Mouse (Mus musculus): ENCODE measurements around the gene Vps37c. TPM values are rescaled to one million over a fixed set of nuclear protein-coding genes. Genes with fewer than 3 reads are reported as not detected.
A peak's percentile ranks its signal among the peaks of the same experiment; 100 is the strongest.

Vps37c gene
- total and polyA plus RNA-seq, 3 experiments = 18.6 to 24.6 (median 20.7) TPM

DNA sequence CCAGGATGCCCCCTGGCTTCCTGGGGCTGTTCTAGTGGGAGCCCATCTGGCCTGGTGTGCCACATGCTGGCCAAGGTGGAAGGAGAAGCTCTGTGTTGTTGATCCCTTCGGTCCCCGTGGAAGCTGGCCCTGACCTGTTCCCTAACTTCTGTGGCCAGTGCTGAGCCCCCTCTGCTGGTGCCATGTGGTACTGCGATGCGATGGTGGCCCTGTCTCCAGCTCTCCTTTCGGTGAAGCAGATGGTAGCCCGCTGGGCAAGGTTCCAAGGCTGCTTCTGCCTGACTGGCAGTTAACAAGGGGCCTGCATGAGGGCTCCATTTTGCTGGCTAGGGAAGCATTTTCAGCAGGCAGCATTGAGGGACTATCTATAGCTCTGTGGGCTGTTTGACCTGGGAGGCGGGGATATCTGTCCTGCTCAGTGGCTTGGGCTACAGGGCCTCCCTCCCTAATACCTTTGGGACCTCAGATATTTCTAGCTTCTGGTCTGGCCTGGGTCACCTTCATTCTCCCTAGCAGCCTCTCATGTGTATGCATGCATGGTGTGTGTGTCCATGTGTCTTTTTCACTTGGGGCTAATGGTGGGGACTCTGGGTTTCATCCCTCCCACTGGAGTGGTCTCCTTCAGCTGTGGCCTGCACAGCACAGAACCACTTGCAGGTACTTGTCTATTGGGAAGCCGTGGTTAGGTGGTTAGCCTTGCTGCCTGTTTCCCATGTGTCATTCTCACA lies 21.0 kb downstream of the Vps37c start:
- Histone ChIP-seq H3K79me2 (replicated peaks; ENCODE audit: control insufficient read depth, insufficient read depth, low read length) (0 out of 2 replicates have a peak, but pooled peaks cover 2% of the 10 kb centered on the region), H3K27ac (peak overlapping the region; percentile 47), H3K4me1 (ENCODE audit: control insufficient read depth, insufficient read depth, low read length) (peaks cover 4% of the 10 kb centered on the region; the same call in 1 of the 2 replicates), H3K4me3 (no peak overlapping the region), H3K36me3 (ENCODE audit: control insufficient read depth, insufficient read depth, low read length) (no peaks in the 10 kb centered on the region), H3K9ac (ENCODE audit: low read depth, low read length) (no peak overlapping the region), H3K27me3 (ENCODE audit: control insufficient read depth, insufficient read depth, low read length) (no peaks in the 10 kb centered on the region)
- no peak for TF ChIP-seq POLR2A (IDR thresholded peaks at IDR 0.05; ENCODE audit: insufficient read depth, low read depth, low read length)
- peak; percentile 71; the same call in 1 of the 2 replicates for TF ChIP-seq EP300 (IDR thresholded peaks at IDR 0.05; ENCODE audit: insufficient read depth, low read depth, low read length)
- peak; percentile 98 for TF ChIP-seq CTCF (IDR thresholded peaks at IDR 0.05)
- DNase-seq = peak; percentile 90 to 94
- 14% methylated on average over 8 of the region's 8 CpGs for WGBS
- intact Hi-C loops (cut with DNase I) = loop anchor here (1.0 to 5.0 kb wide), 4 partner anchors 31 to 268 kb away; partner anchors contain the start of gene Pga5

DNA sequence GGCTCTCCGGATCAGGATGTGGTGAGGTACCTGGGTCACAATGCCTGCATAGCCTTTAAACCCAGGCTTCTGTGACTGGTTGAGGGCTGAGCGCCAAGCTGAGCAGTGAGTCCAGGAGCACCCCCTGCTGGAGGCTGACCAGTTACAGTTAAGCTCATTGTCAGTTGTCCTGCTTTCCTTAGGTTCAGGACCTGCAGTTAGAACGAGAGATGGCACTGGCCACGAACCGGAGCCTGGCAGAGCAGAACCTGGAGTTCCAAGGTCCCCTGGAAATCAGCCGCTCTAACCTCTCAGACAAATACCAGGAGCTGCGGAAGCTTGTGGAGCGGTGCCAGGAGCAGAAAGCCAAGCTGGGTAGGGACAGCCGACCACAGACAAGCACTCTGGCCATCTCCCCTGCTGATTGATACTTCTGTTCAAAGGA lies 21.6 kb downstream of the Vps37c start:
- no peak for TF ChIP-seq POLR2A (IDR thresholded peaks at IDR 0.05; ENCODE audit: insufficient read depth, low read depth, low read length)
- TF ChIP-seq CTCF (IDR thresholded peaks at IDR 0.05) = peak; percentile 71
- intact Hi-C loops (cut with DNase I) = loop anchor here (5.0 kb wide), 1 partner anchor 267 kb away; no protein-coding TSS in a partner anchor
- peak; percentile 64 to 73 for DNase-seq
- H3K27me3 ChIP-seq (ENCODE audit: control insufficient read depth, insufficient read depth, low read length) = no peaks in the 10 kb centered on the region
- H3K79me2 ChIP-seq (replicated peaks; ENCODE audit: control insufficient read depth, insufficient read depth, low read length) = no peaks in the 10 kb centered on the region
- H3K27ac ChIP-seq = peak overlapping the region; percentile 47; the same call in 1 of the 2 replicates
- H3K9ac ChIP-seq (ENCODE audit: low read depth, low read length) = no peak overlapping the region
- 50% methylated on average over 9 of the region's 9 CpGs for WGBS
- no peak overlapping the region for H3K4me3 ChIP-seq
- H3K4me1 ChIP-seq (ENCODE audit: control insufficient read depth, insufficient read depth, low read length) = peaks cover 3% of the 10 kb centered on the region; the same call in 1 of the 2 replicates
- H3K36me3 ChIP-seq (ENCODE audit: control insufficient read depth, insufficient read depth, low read length) = no peaks in the 10 kb centered on the region

DNA sequence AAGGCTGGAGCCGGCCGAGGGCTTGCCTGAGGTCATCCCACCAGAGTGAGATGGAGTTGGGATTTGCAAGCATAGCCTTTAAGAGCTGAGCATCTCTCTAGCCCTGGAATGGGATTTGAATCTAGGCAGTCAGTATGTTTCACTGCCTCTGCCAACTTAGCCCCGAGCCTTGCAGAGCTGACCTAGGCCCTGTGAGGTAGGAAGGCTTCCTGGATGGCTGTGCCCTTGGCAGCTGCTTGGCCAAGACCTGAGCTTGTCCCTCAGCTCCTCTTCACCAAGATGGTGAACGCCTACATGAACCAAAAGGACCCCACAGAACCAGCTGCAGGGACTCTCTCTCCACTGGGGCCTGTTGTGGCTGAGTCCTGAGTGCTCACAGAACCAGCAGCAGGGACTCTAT lies 22.2 kb downstream of the Vps37c start:
- TF ChIP-seq CTCF (IDR thresholded peaks at IDR 0.05) (no peak), EP300 (IDR thresholded peaks at IDR 0.05; ENCODE audit: insufficient read depth, low read depth, low read length) (no peak), POLR2A (IDR thresholded peaks at IDR 0.05; ENCODE audit: insufficient read depth, low read depth, low read length) (no peak)
- Histone ChIP-seq H3K9ac (ENCODE audit: low read depth, low read length) (no peak overlapping the region), H3K79me2 (replicated peaks; ENCODE audit: control insufficient read depth, insufficient read depth, low read length) (no peaks in the 10 kb centered on the region), H3K27me3 (ENCODE audit: control insufficient read depth, insufficient read depth, low read length) (no peaks in the 10 kb centered on the region), H3K27ac (no peak overlapping the region), H3K36me3 (ENCODE audit: control insufficient read depth, insufficient read depth, low read length) (no peaks in the 10 kb centered on the region), H3K4me1 (ENCODE audit: control insufficient read depth, insufficient read depth, low read length) (peaks cover 3% of the 10 kb centered on the region; the same call in 1 of the 2 replicates), H3K4me3 (no peak overlapping the region)
- no peak for DNase-seq
- intact Hi-C loops (cut with DNase I) = loop anchor here (5.0 kb wide), 1 partner anchor 267 kb away; no protein-coding TSS in a partner anchor
- 90% methylated on average over 4 of the region's 4 CpGs for WGBS

DNA sequence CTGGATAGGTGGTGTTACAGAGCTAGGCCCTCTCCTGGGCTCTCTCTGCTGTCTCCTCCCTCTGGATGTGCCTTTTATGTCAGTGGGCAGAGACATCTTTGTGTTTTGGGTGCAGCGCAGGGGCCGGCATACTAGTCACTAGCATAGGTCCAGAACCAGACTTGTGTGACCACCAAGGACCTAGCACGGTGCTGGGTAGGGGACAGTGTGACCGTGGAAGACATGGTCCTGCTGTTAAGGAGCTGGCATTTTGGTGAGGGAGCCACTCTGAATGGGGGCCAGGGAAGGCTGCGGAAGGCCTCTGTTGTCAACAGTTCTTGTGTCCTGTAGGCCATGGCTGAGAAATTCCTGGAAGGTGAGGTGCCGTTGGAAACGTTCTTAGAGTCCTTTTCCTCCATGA lies 23.7 kb downstream of the Vps37c start:
- H3K36me3 ChIP-seq (ENCODE audit: control insufficient read depth, insufficient read depth, low read length) = no peaks in the 10 kb centered on the region
- peaks cover 3% of the 10 kb centered on the region; the same call in 1 of the 2 replicates for H3K4me1 ChIP-seq (ENCODE audit: control insufficient read depth, insufficient read depth, low read length)
- H3K27me3 ChIP-seq (ENCODE audit: control insufficient read depth, insufficient read depth, low read length) = no peaks in the 10 kb centered on the region
- WGBS = 91% methylated on average over 7 of the region's 7 CpGs
- intact Hi-C loops (cut with DNase I) = loop anchor here (5.0 kb wide), 1 partner anchor 265 kb away; no protein-coding TSS in a partner anchor
- no peaks in the 10 kb centered on the region for H3K79me2 ChIP-seq (replicated peaks; ENCODE audit: control insufficient read depth, insufficient read depth, low read length)
- no peak overlapping the region for H3K4me3 ChIP-seq
- H3K27ac ChIP-seq = no peak overlapping the region
- DNase-seq = no peak
- no peak overlapping the region for H3K9ac ChIP-seq (ENCODE audit: low read depth, low read length)
- TF ChIP-seq EP300 (IDR thresholded peaks at IDR 0.05; ENCODE audit: insufficient read depth, low read depth, low read length) = no peak
- TF ChIP-seq POLR2A (IDR thresholded peaks at IDR 0.05; ENCODE audit: insufficient read depth, low read depth, low read length) = no peak
- no peak for TF ChIP-seq CTCF (IDR thresholded peaks at IDR 0.05)

DNA sequence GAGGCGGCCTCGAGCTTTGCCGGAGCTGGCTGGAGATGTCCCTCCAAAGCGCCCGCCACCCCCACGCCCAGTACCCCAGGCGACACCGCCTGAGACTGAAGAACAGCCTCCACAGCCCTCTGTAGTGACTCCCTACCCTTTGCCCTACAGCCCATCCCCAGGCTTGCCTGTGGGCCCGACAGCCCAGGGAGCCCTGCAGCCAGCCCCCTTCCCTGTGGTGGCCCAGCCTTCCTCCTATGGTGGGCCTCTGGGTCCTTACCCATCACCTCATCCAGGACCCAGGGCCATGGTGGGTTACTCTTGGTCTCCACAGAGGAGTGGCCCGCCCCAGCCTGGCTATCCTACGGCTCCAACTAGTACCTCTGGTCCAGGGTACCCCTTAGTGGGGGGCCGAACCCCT lies 24.1 kb downstream of the Vps37c start:
- Histone ChIP-seq H3K4me1 (ENCODE audit: control insufficient read depth, insufficient read depth, low read length) (peaks cover 3% of the 10 kb centered on the region; the same call in 1 of the 2 replicates), H3K27ac (no peak overlapping the region), H3K36me3 (ENCODE audit: control insufficient read depth, insufficient read depth, low read length) (no peaks in the 10 kb centered on the region), H3K27me3 (ENCODE audit: control insufficient read depth, insufficient read depth, low read length) (no peaks in the 10 kb centered on the region), H3K9ac (ENCODE audit: low read depth, low read length) (no peak overlapping the region), H3K79me2 (replicated peaks; ENCODE audit: control insufficient read depth, insufficient read depth, low read length) (no peaks in the 10 kb centered on the region), H3K4me3 (no peak overlapping the region)
- DNase-seq = no peak
- 98% methylated on average over 12 of the region's 12 CpGs for WGBS
- no peak for TF ChIP-seq EP300 (IDR thresholded peaks at IDR 0.05; ENCODE audit: insufficient read depth, low read depth, low read length)
- no peak for TF ChIP-seq CTCF (IDR thresholded peaks at IDR 0.05)
- TF ChIP-seq POLR2A (IDR thresholded peaks at IDR 0.05; ENCODE audit: insufficient read depth, low read depth, low read length) = no peak
- intact Hi-C loops (cut with DNase I) = loop anchor here (5.0 kb wide), 1 partner anchor 265 kb away; no protein-coding TSS in a partner anchor

DNA sequence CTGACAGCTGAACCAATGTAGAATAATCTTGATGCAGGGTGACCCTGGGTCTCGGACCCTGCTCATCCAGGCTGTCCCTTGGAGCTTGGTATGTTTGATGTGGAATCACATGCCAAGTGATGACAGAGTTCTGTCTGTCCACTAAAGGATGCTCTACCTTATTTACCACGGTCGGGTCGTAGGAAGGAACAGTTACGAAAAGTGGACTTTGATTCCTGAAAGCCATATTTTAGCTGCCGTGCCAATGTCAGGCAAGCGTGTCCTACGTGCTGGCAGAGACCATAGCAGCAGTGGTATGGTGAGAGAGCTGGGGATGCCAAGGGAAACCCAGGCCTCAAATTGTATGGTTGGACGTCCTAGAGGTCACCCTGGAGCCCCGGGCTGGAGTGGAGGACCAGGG lies 25.0 kb downstream of the Vps37c start:
- intact Hi-C loops (cut with DNase I) = loop anchor here (5.0 kb wide), 1 partner anchor 264 kb away; no protein-coding TSS in a partner anchor

More for the DNA sequence above, 25.0 kb downstream of the Vps37c start:
- no peak for DNase-seq
- Histone ChIP-seq H3K36me3 (ENCODE audit: control insufficient read depth, insufficient read depth, low read length) (no peaks in the 10 kb centered on the region), H3K4me3 (no peak overlapping the region), H3K79me2 (replicated peaks; ENCODE audit: control insufficient read depth, insufficient read depth, low read length) (no peaks in the 10 kb centered on the region), H3K9ac (ENCODE audit: low read depth, low read length) (no peak overlapping the region), H3K27me3 (ENCODE audit: control insufficient read depth, insufficient read depth, low read length) (no peaks in the 10 kb centered on the region), H3K27ac (no peak overlapping the region), H3K4me1 (ENCODE audit: control insufficient read depth, insufficient read depth, low read length) (peaks cover 6% of the 10 kb centered on the region; the same call in 1 of the 2 replicates)
- 89% methylated on average over 10 of the region's 10 CpGs for WGBS
- TF ChIP-seq CTCF (IDR thresholded peaks at IDR 0.05) (no peak), POLR2A (IDR thresholded peaks at IDR 0.05; ENCODE audit: insufficient read depth, low read depth, low read length) (no peak), EP300 (IDR thresholded peaks at IDR 0.05; ENCODE audit: insufficient read depth, low read depth, low read length) (no peak)
